Mouse (Mus musculus) frontal cortex, postnatal 36 days (tissue): ENCODE results near the gene Gm5726.
"Not testable (repeated sequence)": the region's sequence is repeated elsewhere in the genome, so short reads cannot be mapped to it uniquely, and the experiment has no call there.

Source experiments
- DNase-seq, 2 experiments: peaks; one replicate each; pipeline ENCODE4 v3.0.0; 2022; ENCODE audit warnings: low spot score in 2 of 2

Gm5726 gene

DNA sequence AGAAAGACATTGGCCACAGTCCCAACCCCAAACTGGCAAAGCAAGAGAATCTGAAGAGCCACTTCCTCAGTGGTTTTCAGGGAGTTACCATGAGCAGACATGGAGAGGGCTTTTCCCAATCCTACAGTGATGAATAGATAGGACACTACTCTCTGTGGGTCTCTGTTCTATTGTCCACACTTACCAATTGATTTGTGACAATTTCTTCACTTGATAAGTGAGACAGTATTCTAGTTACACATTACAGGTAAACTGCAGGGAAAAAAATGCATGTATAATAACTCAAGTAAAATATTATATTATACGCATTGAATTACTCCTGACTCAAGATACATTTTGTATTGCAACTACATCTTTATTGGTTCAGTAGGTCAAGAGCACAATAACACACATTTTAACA lies at the start of gene Gm5726:
Gene Gm5726, minus strand, starts transcription at position 101 of the 400 bp plus-strand sequence.
- not testable (repeated sequence) for DNase-seq

DNA sequence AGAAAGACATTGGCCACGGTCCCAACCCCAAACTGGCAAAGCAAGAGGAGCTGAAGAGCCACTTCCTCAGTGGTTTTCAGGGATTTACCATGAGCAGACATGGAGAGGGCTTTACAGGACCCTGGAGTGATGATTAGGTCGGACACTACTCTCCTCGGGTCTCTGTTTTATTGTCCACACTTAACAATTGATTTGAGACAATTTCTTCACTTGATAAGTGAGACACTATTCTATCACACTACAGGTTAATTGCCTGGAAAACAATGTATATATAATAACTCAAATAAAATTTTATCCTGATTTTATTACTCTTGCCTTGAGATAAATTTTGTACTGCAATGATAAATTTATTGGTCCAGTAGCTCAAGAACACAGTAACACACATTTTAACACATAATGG lies 30.6 kb upstream of the Gm5726 start, which contains the start of gene Gm4141:
Gene Gm4141, minus strand, starts transcription at position 101 of the 400 bp plus-strand sequence.
- not testable (repeated sequence) for DNase-seq

DNA sequence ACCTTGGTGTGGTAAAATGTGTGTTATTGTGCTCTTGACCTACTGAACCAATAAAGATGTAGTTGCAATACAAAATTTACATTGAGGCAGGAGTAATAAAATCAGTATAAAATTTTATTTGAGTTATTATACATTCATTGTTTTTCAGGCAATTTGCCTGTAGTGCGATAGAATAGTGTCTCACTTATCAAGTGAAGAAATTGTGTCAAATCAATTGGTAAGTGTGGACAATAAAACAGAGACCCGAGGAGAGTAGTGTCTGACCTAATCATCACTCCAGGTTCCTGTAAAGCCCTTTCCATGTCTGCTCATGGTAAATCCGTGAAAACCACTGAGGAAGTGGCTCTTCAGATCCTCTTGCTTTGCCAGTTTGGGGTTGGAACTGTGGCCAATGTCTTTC lies 12.0 kb downstream of the Gm5726 start, which contains the start of gene Vmn1r104:
Gene Vmn1r104, plus strand, starts transcription at position 301 of the 400 bp plus-strand sequence.
- DNase-seq = not testable (repeated sequence)

DNA sequence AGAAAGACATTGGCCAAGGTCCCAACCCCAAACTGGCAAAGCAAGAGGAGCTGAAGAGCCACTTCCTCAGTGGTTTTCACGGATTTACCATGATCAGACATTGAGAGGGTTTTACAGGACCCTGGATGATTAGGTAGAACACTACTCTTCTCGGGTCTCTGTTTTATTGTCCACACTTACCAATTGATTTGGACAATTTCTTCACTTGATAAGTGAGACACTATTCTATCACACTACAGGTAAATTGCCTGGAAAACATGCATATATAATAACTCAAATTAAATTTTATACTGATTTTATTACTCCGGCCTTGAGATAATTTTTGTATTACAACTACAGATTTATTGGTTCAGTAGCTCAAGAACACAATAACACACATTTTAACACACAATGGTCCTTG lies 35.1 kb downstream of the Gm5726 start, which contains the start of gene Vmn1r103:
Gene Vmn1r103, minus strand, starts transcription at position 101 of the 400 bp plus-strand sequence.
- DNase-seq = not testable (repeated sequence)
